Comparison of ENCODE assay signal across 20 mouse cellular contexts in the genomic region with DNA sequence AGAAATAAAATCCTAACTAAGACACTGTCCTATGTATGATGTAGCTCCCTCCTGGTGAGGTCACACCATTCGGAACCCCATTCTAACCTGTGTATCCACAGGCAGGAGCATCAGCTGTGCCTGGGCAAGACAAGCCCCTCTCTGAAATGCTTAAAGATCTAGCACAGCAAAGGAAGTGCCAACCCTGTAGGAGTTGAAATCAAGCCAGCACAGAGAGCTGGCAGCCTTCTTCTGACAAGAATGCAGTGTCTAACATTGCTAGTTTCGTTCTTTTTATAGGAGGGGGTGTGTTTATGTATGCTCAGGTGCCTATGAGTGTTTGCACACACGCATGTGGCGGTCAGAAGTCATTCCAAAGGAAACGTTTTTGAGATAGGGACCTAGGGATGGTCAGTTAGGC. TPM values are rescaled to one million over a fixed set of nuclear protein-coding genes. Genes with fewer than 3 reads are reported as not detected.
"Had no signal": no experiment of that assay in that cellular context is flagged by ENCODE, and none has a peak within 500 bp of the region (broad histone marks: within the 10 kb centered on the region; RNA-seq: fewer than 3 reads in every experiment).

No protein-coding gene starts in this region.

- H3K9ac ChIP-seq: limb, embryonic 13.5 days; liver, embryonic 12.5 days; liver, embryonic 15.5 days; lung, embryonic 15.5 days; midbrain, embryonic 12.5 days had no signal

- H3K27ac ChIP-seq: kidney, postnatal 0 days; left cerebral cortex, adult 2 months; limb, embryonic 10.5 days; limb, embryonic 13.5 days; liver, embryonic 12.5 days; liver, embryonic 15.5 days; lung, embryonic 15.5 days; midbrain, embryonic 12.5 days had no signal

- H3K36me3 ChIP-seq: limb, embryonic 10.5 days; limb, embryonic 13.5 days; liver, embryonic 12.5 days; liver, embryonic 15.5 days; lung, embryonic 15.5 days; midbrain, embryonic 12.5 days had no signal

- ATAC-seq: liver, embryonic 12.5 days; midbrain, embryonic 16.5 days had no signal

- H3K9me3 ChIP-seq: lung, embryonic 15.5 days had no signal

- DNase-seq: kidney, adult 2 months; kidney, postnatal 25 days; layer of hippocampus, postnatal 36 days; liver; lung, adult 18-20 months; lung, postnatal 10 days; lung, postnatal 36 days; thymus, adult 18-20 months; thymus, postnatal 36 days had no signal

- H3K4me1 ChIP-seq: liver, embryonic 12.5 days; liver, embryonic 15.5 days; lung, embryonic 15.5 days; midbrain, embryonic 12.5 days had no signal

- H3K4me3 ChIP-seq: left cerebral cortex, adult 2 months; limb, embryonic 10.5 days; limb, embryonic 13.5 days; liver, embryonic 12.5 days; liver, embryonic 15.5 days; lung, embryonic 15.5 days; megakaryocyte, embryonic 14.5 days; midbrain, embryonic 12.5 days had no signal

- H3K4me2 ChIP-seq: limb, embryonic 13.5 days; liver, embryonic 12.5 days; liver, embryonic 15.5 days; lung, embryonic 15.5 days; midbrain, embryonic 12.5 days had no signal

RNA-seq across cellular contexts. Expression of a gene that starts 34.2 kb away (rescaled TPM):
- polyA plus RNA-seq: liver, embryonic 12.5 days; liver, embryonic 15.5 days; neural tube, embryonic 11.5 days had no signal
